Comparison of ENCODE assay signal across 9 mouse cellular contexts in the genomic region with DNA sequence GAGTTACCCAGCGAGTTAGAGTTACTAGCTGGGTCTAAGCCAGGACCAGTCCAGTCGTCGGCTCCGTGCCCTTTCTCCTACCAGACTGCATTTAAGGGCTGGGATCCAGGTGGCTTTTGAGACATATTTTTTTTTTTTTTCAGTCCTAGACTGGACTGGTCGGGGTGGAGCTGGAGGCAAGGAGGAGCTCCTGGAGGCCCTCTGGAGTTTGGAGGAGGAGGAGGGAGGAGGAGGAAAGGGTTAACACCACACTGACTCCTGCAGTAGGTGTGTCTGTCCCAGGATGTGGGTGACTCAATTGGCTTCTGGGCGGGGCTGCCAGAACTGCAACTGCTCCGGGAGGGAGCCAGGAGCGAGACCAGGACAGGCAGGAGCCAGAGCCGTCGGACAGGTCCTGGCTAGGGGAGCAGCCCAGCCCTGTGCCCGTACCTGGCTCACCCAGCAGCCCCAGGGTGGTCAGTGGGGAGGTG. TPM values are rescaled to one million over a fixed set of nuclear protein-coding genes. Genes with fewer than 3 reads are reported as not detected.
DNase-seq lines count a peak whose midpoint lies in the region; ATAC-seq and TF ChIP-seq lines count a peak whose summit lies in the region.
"Had no signal": no experiment of that assay in that cellular context is flagged by ENCODE, and none has a peak within 500 bp of the region (broad histone marks: within the 10 kb centered on the region; RNA-seq: fewer than 3 reads in every experiment).

No protein-coding gene starts in this region.

- H3K27me3 ChIP-seq in embryonic facial prominence, embryonic 11.5 days (ENCODE audit: control insufficient read depth, insufficient read depth, low read length), result no peaks in the 10 kb centered on the region
- H3K27me3 ChIP-seq in lung, embryonic 15.5 days, result no peaks in the 10 kb centered on the region
- H3K27me3 ChIP-seq in stomach, embryonic 16.5 days (ENCODE audit: control insufficient read depth, insufficient read depth, low read length), result no peaks in the 10 kb centered on the region
- H3K27me3 ChIP-seq: CH12.LX had no signal

- H3K9me3 ChIP-seq in embryonic facial prominence, embryonic 11.5 days (replicated peaks; ENCODE audit: control insufficient read depth, low read length), result no peaks in the 10 kb centered on the region
- no peaks in the 10 kb centered on the region for H3K9me3 ChIP-seq in lung, embryonic 15.5 days
- no peaks in the 10 kb centered on the region for H3K9me3 ChIP-seq in stomach, embryonic 16.5 days (replicated peaks; ENCODE audit: control insufficient read depth, low read length)

- H3K4me1 ChIP-seq in embryonic facial prominence, embryonic 11.5 days (ENCODE audit: control insufficient read depth, insufficient read depth, low read length), result no peaks in the 10 kb centered on the region; the same call in 1 of the 2 replicates
- H3K4me1 ChIP-seq in lung, embryonic 15.5 days, result peaks cover 19% of the 10 kb centered on the region
- H3K4me1 ChIP-seq in stomach, embryonic 16.5 days (ENCODE audit: control insufficient read depth, insufficient read depth, low read length), result peaks cover 26% of the 10 kb centered on the region

- DNase-seq in layer of hippocampus, adult 2 months (ENCODE audit: low spot score in 2 of 2), result no peak
- no peak for DNase-seq in layer of hippocampus, postnatal 10 days (ENCODE audit: low spot score in 2 of 2)
- peak; percentile 54 for DNase-seq in embryonic facial prominence, embryonic 11.5 days (ENCODE audit: low spot score)
- DNase-seq in heart, adult 8-10 months (ENCODE audit: low spot score), result peak; percentile 78
- peak; percentile 84 for DNase-seq in kidney, adult 18-20 months
- DNase-seq in spleen, postnatal 36 days (ENCODE audit: low spot score in 2 of 2), result no peak

- peak overlapping the region; percentile 45 for H3K4me3 ChIP-seq in layer of hippocampus, adult 2 months
- peak overlapping the region; percentile 23; the same call in 1 of the 2 replicates for H3K4me3 ChIP-seq in embryonic facial prominence, embryonic 11.5 days (ENCODE audit: low read depth, low read length)
- peak overlapping the region; percentile 37 for H3K4me3 ChIP-seq in lung, embryonic 15.5 days
- peak overlapping the region; percentile 39 for H3K4me3 ChIP-seq in stomach, embryonic 16.5 days (replicated peaks; ENCODE audit: low read length)

- peak overlapping the region; percentile 75 for H3K27ac ChIP-seq in layer of hippocampus, adult 2 months
- no peak overlapping the region for H3K27ac ChIP-seq in embryonic facial prominence, embryonic 11.5 days (replicated peaks; ENCODE audit: low read depth, low read length)
- peak overlapping the region; percentile 76 for H3K27ac ChIP-seq in lung, embryonic 15.5 days
- H3K27ac ChIP-seq in stomach, embryonic 16.5 days (ENCODE audit: low read length), result peak overlapping the region; percentile 82

- WGBS in embryonic facial prominence, embryonic 11.5 days, result 10% methylated on average over 11 of the region's 11 CpGs
- 4% methylated on average over 11 of the region's 11 CpGs for WGBS in lung, embryonic 15.5 days
- WGBS in stomach, embryonic 16.5 days, result 3% methylated on average over 11 of the region's 11 CpGs

- peak; percentile 65 for ATAC-seq in embryonic facial prominence, embryonic 11.5 days (replicated peaks; ENCODE audit: insufficient number of reproducible peaks, low FRiP score, low TSS enrichment, low read depth)
- peak; percentile 84 for ATAC-seq in lung, embryonic 15.5 days (ENCODE audit: borderline replicate concordance, extremely low read depth, low FRiP score, low TSS enrichment)
- peak; percentile 95 for ATAC-seq in stomach, embryonic 16.5 days (ENCODE audit: insufficient read depth, low FRiP score)

- no peak for TF ChIP-seq CTCF in layer of hippocampus, adult 2 months (conservative IDR thresholded peaks at IDR 0.05)

- H3K4me2 ChIP-seq in embryonic facial prominence, embryonic 11.5 days (ENCODE audit: low read depth, low read length), result peak overlapping the region; percentile 43
- H3K4me2 ChIP-seq in lung, embryonic 15.5 days, result peak overlapping the region; percentile 75
- H3K4me2 ChIP-seq in stomach, embryonic 16.5 days (ENCODE audit: low read depth, low read length), result peak overlapping the region; percentile 55

- H3K9ac ChIP-seq in embryonic facial prominence, embryonic 11.5 days (replicated peaks; ENCODE audit: low read length), result peak overlapping the region; percentile 41
- peak overlapping the region; percentile 24; the same call in 1 of the 2 replicates for H3K9ac ChIP-seq in lung, embryonic 15.5 days
- peak overlapping the region; percentile 64 for H3K9ac ChIP-seq in stomach, embryonic 16.5 days (ENCODE audit: low read length)

- H3K36me3 ChIP-seq in embryonic facial prominence, embryonic 11.5 days (replicated peaks; ENCODE audit: control insufficient read depth, insufficient read depth, low read depth, low read length), result peaks cover 12% of the 10 kb centered on the region
- H3K36me3 ChIP-seq in lung, embryonic 15.5 days, result peaks cover 65% of the 10 kb centered on the region
- peaks cover 48% of the 10 kb centered on the region for H3K36me3 ChIP-seq in stomach, embryonic 16.5 days (ENCODE audit: control insufficient read depth, insufficient read depth, low read length)

RNA-seq across cellular contexts. Expression of a gene that starts 12.8 kb away (rescaled TPM):
- 100 to 1,000 TPM; 166 to 182 TPM for total RNA-seq in layer of hippocampus, adult 2 months (2021)
- 100 to 1,000 TPM; 112 to 130 TPM for total RNA-seq in layer of hippocampus, postnatal 10 days (2021)
- polyA plus RNA-seq in embryonic facial prominence, embryonic 11.5 days (2014; fragmentation: Nextera tagmentation; extraction: Ambion mirVana), result 9.3 and 12.2 TPM in 2 replicates
- total RNA-seq in heart, adult 8-10 months (2022), result 10 to 100 TPM; 40.7 to 60.5 (median 54.9) TPM
- polyA plus RNA-seq in lung, embryonic 15.5 days (2015; fragmentation: Nextera tagmentation; extraction: Ambion mirVana), result 38.8 and 53.6 TPM in 2 replicates
- polyA plus RNA-seq in stomach, embryonic 16.5 days (2015; fragmentation: Nextera tagmentation; extraction: Ambion mirVana), result 66.9 and 81.6 TPM in 2 replicates

RNA-seq across cellular contexts. Expression of a gene that starts 23.4 kb away (rescaled TPM):
- total RNA-seq in layer of hippocampus, adult 2 months (2021), result 1 to 10 TPM; 2.3 to 2.4 TPM
- 1 to 10 TPM; 2.0 to 2.1 TPM for total RNA-seq in layer of hippocampus, postnatal 10 days (2021)
- 6.2 and 8.4 TPM in 2 replicates for polyA plus RNA-seq in embryonic facial prominence, embryonic 11.5 days (2014; fragmentation: Nextera tagmentation; extraction: Ambion mirVana)
- total RNA-seq in heart, adult 8-10 months (2022), result under 1 TPM; 0.22 to 0.83 (median 0.62) TPM
- 0.77 and 0.91 TPM in 2 replicates for polyA plus RNA-seq in lung, embryonic 15.5 days (2015; fragmentation: Nextera tagmentation; extraction: Ambion mirVana)
- 1.6 and 1.8 TPM in 2 replicates for polyA plus RNA-seq in stomach, embryonic 16.5 days (2015; fragmentation: Nextera tagmentation; extraction: Ambion mirVana)

RNA-seq across cellular contexts. Expression of a gene that starts 23.6 kb away (rescaled TPM):
- total RNA-seq in layer of hippocampus, adult 2 months (2021), result 100 to 1,000 TPM; 125 to 132 TPM
- 100 to 1,000 TPM; 110 to 122 TPM for total RNA-seq in layer of hippocampus, postnatal 10 days (2021)
- polyA plus RNA-seq in embryonic facial prominence, embryonic 11.5 days (2014; fragmentation: Nextera tagmentation; extraction: Ambion mirVana), result 409 TPM in 2 replicates
- 10 to 100 TPM; 35.3 to 42.5 (median 38.4) TPM for total RNA-seq in heart, adult 8-10 months (2022)
- 298 and 303 TPM in 2 replicates for polyA plus RNA-seq in lung, embryonic 15.5 days (2015; fragmentation: Nextera tagmentation; extraction: Ambion mirVana)
- polyA plus RNA-seq in stomach, embryonic 16.5 days (2015; fragmentation: Nextera tagmentation; extraction: Ambion mirVana), result 211 and 239 TPM in 2 replicates

Comparison
In these comparisons a context has a peak if more than half of its experiments do, and no peak if none do; other contexts are left out.
1. DNase-seq: peak in embryonic facial prominence, embryonic 11.5 days (single experiment), heart, adult 8-10 months (single experiment) and kidney, adult 18-20 months (single experiment); none in layer of hippocampus, adult 2 months (0 of 2), layer of hippocampus, postnatal 10 days (0 of 2) and spleen, postnatal 36 days (0 of 2).
2. Peak in every context shown above with its lines, with median percentiles within 50 percentile points of each other: H3K4me3 ChIP-seq, ATAC-seq, H3K4me2 ChIP-seq and H3K9ac ChIP-seq.